Mouse (Mus musculus) kidney, embryonic 15.5 days (tissue): ENCODE data around the gene Gucd1. TPM values are rescaled to one million over a fixed set of nuclear protein-coding genes. Genes with fewer than 3 reads are reported as not detected.
A peak's percentile ranks its signal among the peaks of the same experiment; 100 is the strongest.
"Not testable (repeated sequence)": the region's sequence is repeated elsewhere in the genome, so short reads cannot be mapped to it uniquely, and the experiment has no call there.

Experiments used
- ATAC-seq: fragments of 200-750 bp; cut with Nextera tagmentation; replicated peaks from 2 replicates; pipeline ENCODE4 v1.8.0; 2017; ENCODE audit warnings: moderate TSS enrichment; ENCODE audit not compliant: low FRiP score
- H3K27ac ChIP-seq: fragments of 300-500 bp; sonication (generic); 2 replicates; pipeline ENCODE4 v1.5.1; 2015; ENCODE audit warnings: mild to moderate bottlenecking, inconsistent platforms
- H3K27me3 ChIP-seq: fragments of 300-500 bp; sonication (generic); 2 replicates; pipeline ENCODE4 v1.6.1; 2015; ENCODE audit warnings: inconsistent platforms
- H3K36me3 ChIP-seq: fragments of 300-500 bp; sonication (generic); 2 replicates; pipeline ENCODE4 v1.6.1; 2015; ENCODE audit warnings: inconsistent platforms
- H3K4me1 ChIP-seq: fragments of 300-500 bp; sonication (generic); 2 replicates; pipeline ENCODE4 v1.6.1; 2015; ENCODE audit warnings: inconsistent platforms
- H3K4me2 ChIP-seq: fragments of 300-500 bp; sonication (generic); 2 replicates; pipeline ENCODE4 v1.6.1; 2015; ENCODE audit warnings: moderate library complexity, mild to moderate bottlenecking, inconsistent platforms
- H3K4me3 ChIP-seq: fragments of 300-500 bp; sonication (generic); replicated peaks from 2 replicates; pipeline ENCODE4 v1.5.1; 2015; ENCODE audit warnings: mild to moderate bottlenecking, inconsistent platforms
- H3K9ac ChIP-seq: fragments of 300-500 bp; sonication (generic); 2 replicates; pipeline ENCODE4 v1.6.1; 2015; ENCODE audit warnings: mild to moderate bottlenecking, inconsistent platforms
- H3K9me3 ChIP-seq: fragments of 300-500 bp; sonication (generic); replicated peaks from 2 replicates; pipeline ENCODE4 v1.6.1; 2016; ENCODE audit warnings: inconsistent platforms
- WGBS: fragments of 180-500 bp; shearing (Covaris S2); methylation state at CpG from one replicate; pipeline ENCODE4 v1.1.7; 2015; ENCODE audit warnings: mixed read lengths; 5-methylcytosine and 5-hydroxymethylcytosine counted together
- polyA plus RNA-seq: library from polyadenylated mRNA; unstranded; fragments of >200 nt; fragmentation: Nextera tagmentation; extraction: Ambion mirVana; gene quantifications from 2 replicates; pipeline ENCODE4 v1.2.1, GENCODE M21; 2015

Gucd1 gene
- polyA plus RNA-seq, 1 experiment from 2014 or later, result 46.0 TPM

GRCm38 (mm10) chr10:75499214-75499613, 18.6 kb downstream of the Gucd1 start:
- not testable (repeated sequence) for ATAC-seq, H3K4me2 ChIP-seq, H3K9me3 ChIP-seq, H3K4me1 ChIP-seq, H3K27ac ChIP-seq, H3K27me3 ChIP-seq, H3K9ac ChIP-seq, H3K4me3 ChIP-seq, H3K36me3 ChIP-seq
- WGBS, result 82% methylated on average over 7 of the region's 7 CpGs

- no peak overlapping the region for H3K27ac ChIP-seq
- ATAC-seq, result no peak
- H3K4me3 ChIP-seq, result no peak overlapping the region
- H3K4me1 ChIP-seq, result no peaks in the 10 kb centered on the region
- H3K9ac ChIP-seq, result no peak overlapping the region
- no peaks in the 10 kb centered on the region for H3K9me3 ChIP-seq
- no peaks in the 10 kb centered on the region for H3K27me3 ChIP-seq
- no peaks in the 10 kb centered on the region for H3K36me3 ChIP-seq
- H3K4me2 ChIP-seq, result no peak overlapping the region
Observed at GRCm38 (mm10) chr10:75495921-75496320, 21.9 kb downstream of the Gucd1 start.

GRCm38 (mm10) chr10:75495304-75495703, 22.5 kb downstream of the Gucd1 start:
- Histone ChIP-seq H3K27ac (no peak overlapping the region), H3K9ac (no peak overlapping the region), H3K4me2 (no peak overlapping the region), H3K36me3 (no peaks in the 10 kb centered on the region), H3K27me3 (no peaks in the 10 kb centered on the region), H3K4me1 (no peaks in the 10 kb centered on the region), H3K9me3 (no peaks in the 10 kb centered on the region), H3K4me3 (no peak overlapping the region)
- WGBS, result 66% methylated on average over 6 of the region's 6 CpGs
- ATAC-seq, result no peak

- ATAC-seq, result no peak
- H3K27ac ChIP-seq, result no peak overlapping the region
- H3K4me1 ChIP-seq, result no peaks in the 10 kb centered on the region
- no peaks in the 10 kb centered on the region for H3K36me3 ChIP-seq
- no peak overlapping the region for H3K9ac ChIP-seq
- no peak overlapping the region for H3K4me2 ChIP-seq
- H3K9me3 ChIP-seq, result no peaks in the 10 kb centered on the region
- no peaks in the 10 kb centered on the region for H3K27me3 ChIP-seq
- WGBS, result 53% methylated on average over 2 of the region's 2 CpGs
- H3K4me3 ChIP-seq, result no peak overlapping the region
Observed at GRCm38 (mm10) chr10:75491936-75492262, 25.9 kb downstream of the Gucd1 start.

- Histone ChIP-seq H3K4me1 (no peaks in the 10 kb centered on the region), H3K4me3 (no peak overlapping the region), H3K27ac (no peak overlapping the region), H3K4me2 (no peak overlapping the region), H3K9ac (no peak overlapping the region), H3K36me3 (no peaks in the 10 kb centered on the region), H3K27me3 (no peaks in the 10 kb centered on the region), H3K9me3 (no peaks in the 10 kb centered on the region)
- 85% methylated on average over 3 of the region's 3 CpGs for WGBS
- no peak for ATAC-seq
Observed at GRCm38 (mm10) chr10:75491234-75491935, 26.4 kb downstream of the Gucd1 start.

GRCm38 (mm10) chr10:75490731-75491130, 27.0 kb downstream of the Gucd1 start:
- H3K27me3 ChIP-seq, result no peaks in the 10 kb centered on the region
- no peak overlapping the region for H3K4me3 ChIP-seq
- peaks cover 6% of the 10 kb centered on the region; the same call in 1 of the 2 replicates for H3K4me1 ChIP-seq
- H3K27ac ChIP-seq, result no peak overlapping the region
- no peaks in the 10 kb centered on the region for H3K9me3 ChIP-seq
- H3K9ac ChIP-seq, result no peak overlapping the region
- no peak overlapping the region for H3K4me2 ChIP-seq
- no peak for ATAC-seq
- 85% methylated on average over 2 of the region's 2 CpGs for WGBS
- no peaks in the 10 kb centered on the region for H3K36me3 ChIP-seq

GRCm38 (mm10) chr10:75489522-75489921, 28.2 kb downstream of the Gucd1 start:
- Histone ChIP-seq H3K9me3 (no peaks in the 10 kb centered on the region), H3K27ac (no peak overlapping the region), H3K4me3 (no peak overlapping the region), H3K4me1 (peaks cover 9% of the 10 kb centered on the region; the same call in 1 of the 2 replicates), H3K9ac (no peak overlapping the region), H3K4me2 (no peak overlapping the region), H3K36me3 (no peaks in the 10 kb centered on the region), H3K27me3 (no peaks in the 10 kb centered on the region)
- 65% methylated on average over 2 of the region's 2 CpGs for WGBS
- no peak for ATAC-seq

GRCm38 (mm10) chr10:75487131-75487530, 30.6 kb downstream of the Gucd1 start:
- ATAC-seq, result no peak

GRCm38 (mm10) chr10:75486086-75486979, 31.4 kb downstream of the Gucd1 start:
- H3K4me3 ChIP-seq, result no peak overlapping the region
- H3K27me3 ChIP-seq, result no peaks in the 10 kb centered on the region
- H3K4me2 ChIP-seq, result no peak overlapping the region
- H3K9me3 ChIP-seq, result no peaks in the 10 kb centered on the region
- peak overlapping the region; percentile 45 for H3K27ac ChIP-seq
- no peak overlapping the region for H3K9ac ChIP-seq
- 23% methylated on average over 9 of the region's 9 CpGs for WGBS
- peak; percentile 80 for ATAC-seq
- peaks cover 12% of the 10 kb centered on the region; the same call in 1 of the 2 replicates for H3K4me1 ChIP-seq
- H3K36me3 ChIP-seq, result no peaks in the 10 kb centered on the region

More at GRCm38 (mm10) chr10:75487131-75487530, 30.6 kb downstream of the Gucd1 start:
- peaks cover 12% of the 10 kb centered on the region; the same call in 1 of the 2 replicates for H3K4me1 ChIP-seq
- no peak overlapping the region for H3K27ac ChIP-seq
- H3K9ac ChIP-seq, result no peak overlapping the region
- 77% methylated on average over 3 of the region's 3 CpGs for WGBS
- no peaks in the 10 kb centered on the region for H3K9me3 ChIP-seq
- no peaks in the 10 kb centered on the region for H3K27me3 ChIP-seq
- H3K4me2 ChIP-seq, result no peak overlapping the region
- no peak overlapping the region for H3K4me3 ChIP-seq
- H3K36me3 ChIP-seq, result no peaks in the 10 kb centered on the region

GRCm38 (mm10) chr10:75484767-75485166, 33.0 kb downstream of the Gucd1 start:
- Histone ChIP-seq H3K27me3 (no peaks in the 10 kb centered on the region), H3K36me3 (no peaks in the 10 kb centered on the region), H3K4me1 (peaks cover 12% of the 10 kb centered on the region; the same call in 1 of the 2 replicates), H3K27ac (no peak overlapping the region), H3K4me2 (no peak overlapping the region), H3K9ac (no peak overlapping the region), H3K4me3 (no peak overlapping the region), H3K9me3 (no peaks in the 10 kb centered on the region)
- ATAC-seq, result no peak
- WGBS, result 68% methylated on average over 6 of the region's 6 CpGs

GRCm38 (mm10) chr10:75484066-75484465, 33.7 kb downstream of the Gucd1 start:
- no peak overlapping the region for H3K9ac ChIP-seq
- no peaks in the 10 kb centered on the region for H3K27me3 ChIP-seq
- H3K36me3 ChIP-seq, result no peaks in the 10 kb centered on the region
- H3K9me3 ChIP-seq, result no peaks in the 10 kb centered on the region
- peaks cover 12% of the 10 kb centered on the region; the same call in 1 of the 2 replicates for H3K4me1 ChIP-seq
- 91% methylated on average over 6 of the region's 6 CpGs for WGBS
- ATAC-seq, result no peak
- H3K4me3 ChIP-seq, result no peak overlapping the region
- H3K4me2 ChIP-seq, result no peak overlapping the region
- no peak overlapping the region for H3K27ac ChIP-seq

GRCm38 (mm10) chr10:75482919-75483483, 34.8 kb downstream of the Gucd1 start:
- no peaks in the 10 kb centered on the region for H3K27me3 ChIP-seq
- H3K9me3 ChIP-seq, result no peaks in the 10 kb centered on the region
- no peak overlapping the region for H3K4me3 ChIP-seq
- H3K9ac ChIP-seq, result no peak overlapping the region
- no peak overlapping the region for H3K27ac ChIP-seq
- no peaks in the 10 kb centered on the region for H3K36me3 ChIP-seq
- WGBS, result 87% methylated on average over 11 of the region's 11 CpGs
- ATAC-seq, result no peak
- H3K4me2 ChIP-seq, result no peak overlapping the region
- H3K4me1 ChIP-seq, result peaks cover 12% of the 10 kb centered on the region; the same call in 1 of the 2 replicates
